Mouse (Mus musculus) limb, embryonic 15.5 days (tissue): Measurements from ENCODE around the gene Cyp4a32. TPM values are rescaled to one million over a fixed set of nuclear protein-coding genes. Genes with fewer than 3 reads are reported as not detected.
"Not testable (repeated sequence)": the region's sequence is repeated elsewhere in the genome, so short reads cannot be mapped to it uniquely, and the experiment has no call there.

ENCODE experiments used
- ATAC-seq: fragments of 200-750 bp; cut with Nextera tagmentation; 2 replicates; pipeline ENCODE4 v1.8.0; 2017; ENCODE audit warnings: low read depth, moderate TSS enrichment; ENCODE audit not compliant: insufficient number of reproducible peaks, low FRiP score, low TSS enrichment
- H3K27ac ChIP-seq: fragments of 300-500 bp; sonication (generic); 2 replicates; pipeline ENCODE4 v1.5.1; 2015; ENCODE audit warnings: moderate library complexity, mild to moderate bottlenecking, inconsistent platforms
- H3K27me3 ChIP-seq: fragments of 300-500 bp; sonication (generic); 2 replicates; pipeline ENCODE4 v1.6.1; 2015; ENCODE audit warnings: inconsistent platforms
- H3K36me3 ChIP-seq: fragments of 300-500 bp; sonication (generic); 2 replicates; pipeline ENCODE4 v1.6.1; 2015; ENCODE audit warnings: inconsistent platforms
- H3K4me1 ChIP-seq: fragments of 300-500 bp; sonication (generic); 2 replicates; pipeline ENCODE4 v1.6.1; 2015; ENCODE audit warnings: inconsistent platforms
- H3K4me2 ChIP-seq: fragments of 300-500 bp; sonication (generic); 2 replicates; pipeline ENCODE4 v1.6.1; 2015; ENCODE audit warnings: mild to moderate bottlenecking, inconsistent platforms
- H3K4me3 ChIP-seq: fragments of 300-500 bp; sonication (generic); 2 replicates; pipeline ENCODE4 v1.5.1; 2015; ENCODE audit warnings: mild to moderate bottlenecking, inconsistent platforms
- H3K9ac ChIP-seq: fragments of 300-500 bp; sonication (generic); 2 replicates; pipeline ENCODE4 v1.6.1; 2015; ENCODE audit warnings: inconsistent platforms
- H3K9me3 ChIP-seq: fragments of 300-500 bp; sonication (generic); 2 replicates; pipeline ENCODE4 v1.6.1; 2016; ENCODE audit warnings: inconsistent platforms
- WGBS: fragments of 180-500 bp; shearing (Covaris S2); methylation state at CpG from one replicate; pipeline ENCODE4 v1.1.7; 2015; 5-methylcytosine and 5-hydroxymethylcytosine counted together
- polyA plus RNA-seq: library from polyadenylated mRNA; unstranded; fragments of >200 nt; fragmentation: Nextera tagmentation; extraction: Ambion mirVana; gene quantifications from 2 replicates; pipeline ENCODE4 v1.2.1, GENCODE M21; 2015

The Cyp4a32 gene
- polyA plus RNA-seq, 1 experiment from 2014 or later = not detected

DNA sequence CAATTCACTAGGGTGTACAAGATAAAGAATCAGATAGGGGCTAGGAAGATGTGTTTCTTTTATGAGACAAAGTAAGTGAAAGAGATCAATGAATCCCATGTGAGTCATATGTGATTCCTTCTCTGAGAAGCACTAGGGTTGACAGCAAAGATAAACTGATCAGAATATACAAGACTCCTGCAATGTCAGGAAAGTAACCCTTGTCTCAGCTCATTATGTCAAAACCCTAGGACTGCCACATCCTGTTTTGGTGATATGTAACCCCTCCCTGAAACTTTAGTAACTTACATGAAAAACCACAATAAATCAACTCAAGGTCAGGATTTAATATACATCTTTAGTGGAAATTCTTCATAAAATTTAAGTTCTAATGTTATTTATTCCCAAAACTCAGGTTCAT is 13.2 kb downstream of the Cyp4a32 start:
- Histone ChIP-seq H3K27ac (no peak overlapping the region), H3K4me2 (no peak overlapping the region), H3K4me3 (no peak overlapping the region), H3K9me3 (no peaks in the 10 kb centered on the region), H3K9ac (no peak overlapping the region), H3K27me3 (no peaks in the 10 kb centered on the region), H3K4me1 (no peaks in the 10 kb centered on the region), H3K36me3 (no peaks in the 10 kb centered on the region)
- no peak for ATAC-seq

DNA sequence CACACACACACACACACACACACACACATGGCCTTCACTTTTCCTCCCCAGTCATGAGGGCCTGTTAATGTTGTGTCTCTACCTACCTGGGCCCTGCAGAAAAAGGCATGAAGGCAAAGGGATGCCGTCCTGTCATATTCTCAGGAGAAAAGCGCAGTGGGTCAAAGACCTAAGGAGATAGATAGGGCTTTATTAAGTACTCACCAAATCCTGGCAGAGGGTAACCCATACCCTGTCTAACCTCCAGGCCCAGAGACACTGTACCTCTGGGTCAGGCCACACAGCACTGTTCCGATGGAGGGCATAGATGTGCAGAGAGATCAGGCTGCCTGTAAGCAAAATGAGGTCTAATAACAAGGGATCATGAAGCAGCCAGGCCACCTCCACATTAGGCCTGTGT is 24.8 kb downstream of the Cyp4a32 start:
- not testable (repeated sequence) for H3K9me3 ChIP-seq, H3K4me2 ChIP-seq, H3K27ac ChIP-seq, H3K27me3 ChIP-seq, H3K9ac ChIP-seq, H3K36me3 ChIP-seq, H3K4me3 ChIP-seq, H3K4me1 ChIP-seq, ATAC-seq
- WGBS = 87% methylated on average over 3 of the region's 3 CpGs

DNA sequence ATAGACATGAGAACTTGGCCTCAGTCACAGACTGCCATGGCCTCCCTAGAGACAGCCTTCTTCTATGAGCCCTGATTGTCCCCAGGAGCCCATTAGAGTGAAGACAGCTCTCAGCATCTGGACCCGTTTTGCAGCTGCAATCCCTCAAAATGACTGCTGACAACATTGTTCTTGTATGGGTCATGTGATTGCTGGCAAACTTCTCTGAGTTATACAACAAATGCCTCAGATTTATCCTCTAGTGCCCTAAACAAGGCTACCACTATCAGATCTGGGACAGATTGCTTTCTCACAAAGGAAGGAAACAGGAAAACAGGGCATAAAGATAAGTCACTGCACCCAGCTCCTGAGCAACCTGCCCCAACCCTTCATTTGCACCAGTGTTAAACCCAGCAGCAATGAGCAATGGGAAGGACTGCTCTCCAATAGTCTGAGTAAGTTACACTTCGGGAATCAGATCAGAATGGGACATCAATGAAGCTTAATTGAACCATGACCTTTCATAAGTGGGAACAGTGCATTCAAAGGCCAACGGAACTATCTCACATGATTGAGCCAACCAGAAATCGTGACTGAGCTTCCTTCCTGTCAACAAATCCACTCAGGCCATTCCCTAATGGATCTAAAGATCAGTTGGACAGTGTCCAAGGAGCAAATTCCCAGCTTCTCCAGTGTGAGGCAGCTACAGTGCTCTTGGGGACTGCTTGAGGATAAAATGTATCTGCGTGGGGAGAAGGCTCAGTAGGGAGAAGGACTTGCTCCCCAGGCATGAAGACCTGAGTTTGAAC is 42.4 kb downstream of the Cyp4a32 start:
- no peak overlapping the region for H3K4me3 ChIP-seq
- no peak overlapping the region for H3K4me2 ChIP-seq
- H3K9ac ChIP-seq = no peak overlapping the region
- no peak for ATAC-seq
- no peaks in the 10 kb centered on the region for H3K36me3 ChIP-seq
- no peaks in the 10 kb centered on the region for H3K4me1 ChIP-seq
- H3K27ac ChIP-seq = no peak overlapping the region
- H3K9me3 ChIP-seq = no peaks in the 10 kb centered on the region
- 50% methylated on average over 5 of the region's 5 CpGs for WGBS
- H3K27me3 ChIP-seq = no peaks in the 10 kb centered on the region

- no peaks in the 10 kb centered on the region for H3K27me3 ChIP-seq
- no peaks in the 10 kb centered on the region for H3K36me3 ChIP-seq
- no peaks in the 10 kb centered on the region for H3K4me1 ChIP-seq
- no peak overlapping the region for H3K27ac ChIP-seq
- no peak overlapping the region for H3K4me2 ChIP-seq
- H3K4me3 ChIP-seq = no peak overlapping the region
- no peak overlapping the region for H3K9ac ChIP-seq
- H3K9me3 ChIP-seq = no peaks in the 10 kb centered on the region
- ATAC-seq = no peak
Measured at GRCm38 (mm10) chr4:115645371-115645770, 44.6 kb downstream of the Cyp4a32 start.

- H3K9ac ChIP-seq = no peak within 1 kb of the TSS
- no peak for ATAC-seq
- H3K4me1 ChIP-seq = no peaks in the 10 kb centered on the region
- H3K27ac ChIP-seq = no peak within 1 kb of the TSS
- H3K4me2 ChIP-seq = no peak within 1 kb of the TSS
- no peak within 1 kb of the TSS for H3K4me3 ChIP-seq
- H3K27me3 ChIP-seq = no peaks in the 10 kb centered on the region
- WGBS = 76% methylated on average over 9 of the region's 9 CpGs
- no peaks in the 10 kb centered on the region for H3K36me3 ChIP-seq
- no peaks in the 10 kb centered on the region for H3K9me3 ChIP-seq
Measured at GRCm38 (mm10) chr4:115647580-115647979, 46.8 kb downstream of the Cyp4a32 start, which contains the start of gene Cyp4b1. TSS of gene Cyp4b1 (minus strand) at chr4:115647723.

DNA sequence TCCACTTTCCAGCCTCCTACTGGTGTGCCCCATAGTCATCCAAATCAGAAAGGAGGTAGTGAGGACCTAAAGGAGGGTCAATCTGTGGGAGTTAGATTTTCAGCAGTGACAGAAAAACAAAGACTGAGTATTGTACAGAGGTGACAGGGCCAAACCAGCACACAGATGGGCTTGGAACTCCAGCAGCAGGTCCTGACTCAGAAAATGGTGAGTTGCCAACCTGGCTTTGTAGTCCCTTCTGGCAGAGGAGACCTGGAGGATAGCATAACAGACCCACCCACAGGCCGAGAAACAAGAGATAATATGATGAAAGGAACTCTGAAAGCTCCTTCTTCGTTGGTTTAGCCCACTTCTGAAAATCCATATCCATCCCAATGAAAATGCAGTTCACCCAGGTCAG is 48.0 kb downstream of the Cyp4a32 start:
- Histone ChIP-seq H3K4me3 (no peak overlapping the region), H3K4me2 (no peak overlapping the region), H3K36me3 (no peaks in the 10 kb centered on the region), H3K9ac (no peak overlapping the region), H3K27ac (no peak overlapping the region), H3K4me1 (no peaks in the 10 kb centered on the region), H3K27me3 (no peaks in the 10 kb centered on the region), H3K9me3 (no peaks in the 10 kb centered on the region)
- 77% methylated on average over 2 of the region's 2 CpGs for WGBS
- ATAC-seq = no peak

DNA sequence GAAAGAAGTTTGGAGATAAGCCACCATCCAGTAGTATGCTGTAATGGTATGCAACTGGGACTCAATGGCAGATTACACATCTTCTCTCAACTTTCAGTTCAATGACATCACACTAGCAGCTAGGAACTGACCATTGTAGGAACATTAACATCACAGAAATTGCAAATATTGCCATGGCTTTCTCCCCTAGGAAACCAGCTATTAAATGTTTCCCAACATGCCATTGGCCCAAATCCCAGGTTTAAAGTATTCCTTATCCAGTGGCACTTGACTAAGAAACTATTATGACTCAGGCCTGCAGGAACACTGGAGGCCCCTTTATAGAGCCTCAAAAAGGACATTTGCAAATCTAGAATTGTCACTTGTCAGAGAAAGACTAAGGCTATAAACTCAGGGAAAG is 48.6 kb downstream of the Cyp4a32 start:
- Histone ChIP-seq H3K4me2 (no peak overlapping the region), H3K9me3 (no peaks in the 10 kb centered on the region), H3K4me1 (no peaks in the 10 kb centered on the region), H3K9ac (no peak overlapping the region), H3K27me3 (no peaks in the 10 kb centered on the region), H3K4me3 (no peak overlapping the region), H3K27ac (no peak overlapping the region), H3K36me3 (no peaks in the 10 kb centered on the region)
- no peak for ATAC-seq

GRCm38 (mm10) chr4:115650866-115651265 is 50.1 kb downstream of the Cyp4a32 start:
- no peaks in the 10 kb centered on the region for H3K36me3 ChIP-seq
- H3K9ac ChIP-seq = no peak overlapping the region
- H3K9me3 ChIP-seq = no peaks in the 10 kb centered on the region
- H3K27me3 ChIP-seq = no peaks in the 10 kb centered on the region
- no peak overlapping the region for H3K27ac ChIP-seq
- no peak overlapping the region for H3K4me2 ChIP-seq
- no peaks in the 10 kb centered on the region for H3K4me1 ChIP-seq
- no peak for ATAC-seq
- WGBS = 79% methylated on average over 5 of the region's 5 CpGs
- no peak overlapping the region for H3K4me3 ChIP-seq

- ATAC-seq = not testable (repeated sequence)
Measured at GRCm38 (mm10) chr4:115655841-115656534, 55.2 kb downstream of the Cyp4a32 start.

GRCm38 (mm10) chr4:115656535-115656922 is 55.8 kb downstream of the Cyp4a32 start:
- H3K4me3 ChIP-seq, H3K9ac ChIP-seq, H3K27me3 ChIP-seq, ATAC-seq, H3K27ac ChIP-seq, H3K36me3 ChIP-seq, H3K4me1 ChIP-seq, H3K4me2 ChIP-seq, H3K9me3 ChIP-seq: not testable (repeated sequence)
- 95% methylated on average over 1 of the region's 1 CpGs for WGBS

More at GRCm38 (mm10) chr4:115655841-115656534, 55.2 kb downstream of the Cyp4a32 start:
- H3K36me3 ChIP-seq, H3K27ac ChIP-seq, H3K4me1 ChIP-seq, H3K27me3 ChIP-seq, H3K4me2 ChIP-seq, H3K9me3 ChIP-seq, H3K9ac ChIP-seq, H3K4me3 ChIP-seq: not testable (repeated sequence)
- 81% methylated on average over 7 of the region's 7 CpGs for WGBS

GRCm38 (mm10) chr4:115657104-115657866 is 56.5 kb downstream of the Cyp4a32 start:
- H3K4me2 ChIP-seq = peak overlapping the region; percentile 82
- peaks cover 5% of the 10 kb centered on the region for H3K4me1 ChIP-seq
- H3K27ac ChIP-seq = no peak overlapping the region
- ATAC-seq = no peak
- 2% methylated on average over 34 of the region's 34 CpGs for WGBS
- peak overlapping the region; percentile 41 for H3K4me3 ChIP-seq
- H3K27me3 ChIP-seq = no peaks in the 10 kb centered on the region
- H3K9ac ChIP-seq = peak overlapping the region; percentile 40
- H3K9me3 ChIP-seq = no peaks in the 10 kb centered on the region
- no peaks in the 10 kb centered on the region for H3K36me3 ChIP-seq

DNA sequence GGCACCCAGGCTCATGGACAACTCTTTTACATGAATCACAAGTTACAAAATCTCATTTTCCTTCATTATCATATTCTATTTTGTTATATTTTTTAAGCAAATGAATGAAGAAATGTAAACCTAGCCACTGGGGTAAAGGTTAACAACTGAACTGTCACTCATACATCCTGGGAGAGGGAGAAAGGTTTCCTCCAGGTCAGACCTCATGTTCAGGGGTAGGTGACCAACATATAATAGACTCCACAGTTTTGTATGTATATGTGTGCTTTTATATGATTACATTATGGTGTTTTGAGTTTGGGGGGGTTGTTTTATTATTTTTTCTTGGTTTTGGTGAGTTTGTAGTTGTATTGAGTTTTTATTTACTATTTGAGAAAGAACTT is 57.1 kb downstream of the Cyp4a32 start:
- Histone ChIP-seq H3K4me3 (no peak overlapping the region), H3K27ac (no peak overlapping the region), H3K9ac (no peak overlapping the region), H3K4me2 (no peak overlapping the region), H3K4me1 (peaks cover 5% of the 10 kb centered on the region), H3K27me3 (no peaks in the 10 kb centered on the region), H3K36me3 (no peaks in the 10 kb centered on the region), H3K9me3 (no peaks in the 10 kb centered on the region)
- ATAC-seq = no peak
